In genomic region chr1:23763726-23764125, GRCm38 (mm10) we compare ENCODE assay signal across 8 mouse cellular contexts. TPM values are rescaled to one million over a fixed set of nuclear protein-coding genes. Genes with fewer than 3 reads are reported as not detected.
DNase-seq lines count a peak whose midpoint lies in the region; ATAC-seq lines count a peak whose summit lies in the region.

No protein-coding gene starts in this region.

- H3K4me3 ChIP-seq in forebrain, embryonic 16.5 days (replicated peaks; ENCODE audit: low read length): peak overlapping the region; percentile 88
- 0 out of 2 replicates have a peak overlapping the region, but pooled peaks have one; percentile 65 for H3K4me3 ChIP-seq in limb, embryonic 10.5 days
- H3K4me3 ChIP-seq in neural tube, embryonic 11.5 days (ENCODE audit: low read depth, low read length): no peak overlapping the region; the same call in 1 of the 2 replicates

- no peaks in the 10 kb centered on the region for H3K36me3 ChIP-seq in forebrain, embryonic 16.5 days (ENCODE audit: control insufficient read depth, insufficient read depth)
- H3K36me3 ChIP-seq in limb, embryonic 10.5 days: no peaks in the 10 kb centered on the region
- H3K36me3 ChIP-seq in neural tube, embryonic 11.5 days (ENCODE audit: control insufficient read depth, insufficient read depth, low read length): no peaks in the 10 kb centered on the region

- DNase-seq in cerebellum, adult 18-20 months: peak; percentile 36 to 46
- DNase-seq in cerebellum, adult 8-10 months: no peak
- peak; percentile 43 for DNase-seq in limb, embryonic 10.5 days (ENCODE audit: low spot score)
- peak; percentile 44 for DNase-seq in neural tube, embryonic 11.5 days (ENCODE audit: low spot score)
- DNase-seq in urinary bladder, postnatal 14 days (ENCODE audit: low spot score): no peak
- DNase-seq in heart, adult 9 months (ENCODE audit: low spot score in 2 of 2): no peak

- whole genome bisulfite sequencing in forebrain, embryonic 16.5 days: 0% methylated on average over 7 of the region's 7 CpGs
- 4% methylated on average over 7 of the region's 7 CpGs for whole genome bisulfite sequencing in limb, embryonic 10.5 days
- 0% methylated on average over 7 of the region's 7 CpGs for WGBS in neural tube, embryonic 11.5 days

- peak overlapping the region; percentile 88 for H3K4me2 ChIP-seq in forebrain, embryonic 16.5 days (ENCODE audit: low read length)
- peak overlapping the region; percentile 96 for H3K4me2 ChIP-seq in neural tube, embryonic 11.5 days (ENCODE audit: low read depth)

- H3K9me3 ChIP-seq in forebrain, embryonic 16.5 days (ENCODE audit: control insufficient read depth, low read length): no peaks in the 10 kb centered on the region
- no peaks in the 10 kb centered on the region for H3K9me3 ChIP-seq in limb, embryonic 10.5 days (replicated peaks)
- no peaks in the 10 kb centered on the region for H3K9me3 ChIP-seq in neural tube, embryonic 11.5 days (ENCODE audit: control insufficient read depth, low read length)

- H3K9ac ChIP-seq in forebrain, embryonic 16.5 days (replicated peaks; ENCODE audit: low read depth, low read length): peak overlapping the region; percentile 82; the same call in 1 of the 2 replicates
- no peak overlapping the region for H3K9ac ChIP-seq in neural tube, embryonic 11.5 days (ENCODE audit: low read length)

- peaks cover 33% of the 10 kb centered on the region for H3K4me1 ChIP-seq in forebrain, embryonic 16.5 days (replicated peaks; ENCODE audit: control insufficient read depth, insufficient read depth, low read length)
- peaks cover 31% of the 10 kb centered on the region for H3K4me1 ChIP-seq in limb, embryonic 10.5 days
- H3K4me1 ChIP-seq in neural tube, embryonic 11.5 days (ENCODE audit: control insufficient read depth, insufficient read depth, low read length): peaks cover 5% of the 10 kb centered on the region; the same call in 1 of the 2 replicates

- H3K27ac ChIP-seq in forebrain, embryonic 16.5 days (ENCODE audit: low read length): no peak overlapping the region
- no peak overlapping the region for H3K27ac ChIP-seq in limb, embryonic 10.5 days
- H3K27ac ChIP-seq in neural tube, embryonic 11.5 days (ENCODE audit: low read depth, low read length): no peak overlapping the region

- peaks cover 7% of the 10 kb centered on the region for H3K27me3 ChIP-seq in forebrain, embryonic 16.5 days (replicated peaks; ENCODE audit: control insufficient read depth, insufficient read depth, low read length)
- peaks cover 72% of the 10 kb centered on the region for H3K27me3 ChIP-seq in limb, embryonic 10.5 days (ENCODE audit: low read depth, poor library complexity, severe bottlenecking)
- H3K27me3 ChIP-seq in neural tube, embryonic 11.5 days (ENCODE audit: control insufficient read depth, insufficient read depth, low read length): peaks cover 35% of the 10 kb centered on the region

- no peak for ATAC-seq in forebrain, embryonic 16.5 days
- no peak for ATAC-seq in neural tube, embryonic 11.5 days (ENCODE audit: insufficient read depth, low FRiP score, low TSS enrichment)
- no peak for ATAC-seq in monocyte, adult 5-6 weeks (replicated peaks; ENCODE audit: insufficient number of reproducible peaks, low FRiP score, low TSS enrichment, poor library complexity, severe bottlenecking)

RNA-seq across cellular contexts. Expression of gene B3gat2, which starts 2.2 kb away (rescaled TPM):
- 9.9 and 12.1 TPM in 2 replicates for polyA plus RNA-seq in forebrain, embryonic 16.5 days (2015; fragmentation: Nextera tagmentation; extraction: Ambion mirVana)
- 0.21 and 0.23 TPM in 2 replicates for polyA plus RNA-seq in limb, embryonic 10.5 days (2016; fragmentation: Nextera tagmentation; extraction: Ambion mirVana)
- polyA plus RNA-seq in neural tube, embryonic 11.5 days (2014; fragmentation: Nextera tagmentation; extraction: Ambion mirVana): 2.5 and 2.6 TPM in 2 replicates
- 0.29 to 0.85 TPM in 2 of 3 replicates, not detected in the other for total RNA-seq in monocyte, adult 5-6 weeks (2017)

Comparison
In these comparisons a context has a peak if more than half of its experiments do, and no peak if none do; other contexts are left out.
1. DNase-seq: peak in cerebellum, adult 18-20 months (2 of 2), limb, embryonic 10.5 days (single experiment) and neural tube, embryonic 11.5 days (single experiment); none in cerebellum, adult 8-10 months (single experiment), urinary bladder, postnatal 14 days (single experiment) and heart, adult 9 months (0 of 2).